Mouse (Mus musculus) inflammation-experienced regulatory T-cells, adult 6 months (primary cell): Measurements from ENCODE around the gene 6030468B19Rik. TPM values are rescaled to one million over a fixed set of nuclear protein-coding genes. Genes with fewer than 3 reads are reported as not detected.
"Not testable (repeated sequence)": the region's sequence is repeated elsewhere in the genome, so short reads cannot be mapped to it uniquely, and the experiment has no call there.

Experiments
- ATAC-seq: one replicate; pipeline ENCODE4 v1.8.0; 2017
- polyA plus RNA-seq, 3 experiments: library from polyadenylated mRNA; unstranded; fragments of 100-300 nt; shearing (Covaris generic); gene quantifications; one replicate each; pipeline ENCODE4 v1.2.1; 2017

6030468B19Rik gene
- polyA plus RNA-seq, 3 experiments from 2014 or later, result 0.57 to 1.3 (median 1.3) TPM

DNA sequence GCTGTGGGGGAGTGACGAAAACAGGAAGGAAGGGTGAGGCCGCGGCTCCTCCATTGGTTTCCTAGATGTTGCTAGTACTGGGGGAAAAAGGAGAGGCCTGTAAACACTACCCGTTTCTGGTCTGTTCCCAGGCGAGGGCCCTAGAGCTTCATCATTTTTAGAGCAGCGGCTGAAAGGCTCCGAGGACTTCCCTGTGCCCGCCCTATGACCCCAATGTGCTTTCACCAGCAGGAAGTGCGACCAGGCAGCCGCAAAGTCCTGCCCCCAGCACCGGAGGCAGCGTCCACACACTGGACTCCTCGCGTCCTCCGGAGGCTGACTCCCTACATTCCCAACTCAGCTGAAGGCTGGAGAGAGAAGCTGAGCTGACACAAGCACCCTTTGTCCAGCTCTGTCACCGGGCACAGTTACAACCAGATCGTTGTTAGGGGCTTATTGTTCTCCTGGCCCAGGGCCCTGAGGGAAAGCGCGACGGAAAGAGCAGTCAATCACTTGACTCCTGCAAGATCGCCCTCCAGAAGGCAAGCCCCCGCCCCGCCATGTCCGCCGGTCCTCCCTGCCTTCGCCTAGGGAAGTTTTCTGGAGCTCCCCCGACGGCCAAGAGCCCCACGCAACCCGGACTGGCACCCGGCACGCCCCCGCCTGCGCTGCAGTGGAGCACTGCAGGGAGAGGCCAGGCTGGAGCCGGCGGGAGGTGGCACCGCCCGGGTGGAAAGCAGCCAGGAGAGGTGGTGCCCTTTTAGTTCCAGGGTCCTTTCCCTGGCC, 17.8 kb upstream of the 6030468B19Rik start:
- no peak for ATAC-seq

DNA sequence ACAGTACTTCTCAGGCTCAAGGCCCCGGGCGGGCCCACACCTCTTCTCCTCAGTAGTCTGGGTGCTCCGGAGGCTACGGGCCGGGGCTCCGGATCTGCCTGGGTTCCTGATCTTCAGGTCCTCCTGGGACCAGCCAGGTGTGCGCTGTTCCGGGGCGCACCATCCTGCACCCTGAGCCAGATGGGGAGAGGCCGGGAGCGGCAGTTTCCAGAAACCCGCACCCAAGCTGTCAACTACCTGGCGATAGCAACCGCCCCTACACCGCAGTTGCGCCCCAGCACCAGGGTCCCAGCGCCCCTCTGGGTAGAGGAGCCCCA, 17.3 kb upstream of the 6030468B19Rik start:
- ATAC-seq, result no peak

DNA sequence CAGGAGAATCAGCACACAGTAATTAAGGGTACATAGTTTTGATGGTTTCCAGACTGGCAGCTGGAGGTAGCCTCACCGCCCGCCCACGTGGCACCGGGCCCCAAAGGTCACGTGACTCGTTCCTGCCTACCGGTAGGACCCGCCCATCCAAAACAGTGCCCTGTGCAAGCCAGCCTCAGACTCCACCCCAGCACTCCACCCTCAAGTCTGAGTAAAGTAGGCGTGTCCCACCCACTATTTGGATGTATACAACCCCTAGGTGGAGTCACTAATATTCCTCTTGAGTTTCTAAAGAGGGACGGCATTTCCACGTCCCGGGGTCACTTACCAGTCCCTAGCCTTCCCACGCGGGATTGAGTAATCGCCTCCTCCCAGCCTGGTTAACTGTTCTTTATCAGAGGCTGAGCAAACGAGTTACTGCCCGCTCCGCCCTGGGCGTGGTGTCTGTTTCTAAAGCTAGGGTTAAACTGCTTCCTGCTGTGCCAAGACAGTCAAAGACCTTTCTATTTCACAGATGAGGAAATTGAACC, 16.8 kb upstream of the 6030468B19Rik start:
- peak; percentile 71 for ATAC-seq

DNA sequence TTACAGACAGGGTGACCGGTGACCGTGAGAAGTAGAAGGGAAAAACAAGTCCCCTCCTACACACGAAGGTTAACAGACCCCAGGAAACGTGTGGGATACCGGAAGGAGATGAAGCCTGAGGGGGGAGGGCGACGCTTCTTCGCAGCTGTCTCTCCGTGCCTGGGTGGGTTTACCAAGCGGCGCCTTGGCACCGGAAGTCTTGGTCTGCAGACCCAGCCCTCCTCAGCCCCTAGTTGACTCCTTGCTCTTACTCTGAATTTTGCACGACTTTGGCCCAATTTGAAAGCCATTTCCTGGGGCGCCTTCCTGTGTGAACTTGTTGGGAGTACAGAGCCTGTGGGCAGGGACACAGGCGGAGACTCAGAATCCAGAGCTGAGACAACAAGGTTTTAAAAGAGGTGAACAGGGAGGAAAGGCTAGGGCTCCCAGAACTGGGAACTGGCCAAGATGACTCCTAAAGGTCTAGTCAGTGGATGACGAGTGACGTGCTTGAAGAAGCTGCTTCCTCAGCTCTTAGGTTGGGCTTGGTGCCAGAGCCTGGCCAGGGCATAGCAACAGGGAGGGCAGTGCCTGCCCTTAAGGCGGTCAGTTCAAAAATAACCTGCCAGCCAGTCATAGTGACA, 16.1 kb upstream of the 6030468B19Rik start:
- peak; percentile 22 for ATAC-seq

DNA sequence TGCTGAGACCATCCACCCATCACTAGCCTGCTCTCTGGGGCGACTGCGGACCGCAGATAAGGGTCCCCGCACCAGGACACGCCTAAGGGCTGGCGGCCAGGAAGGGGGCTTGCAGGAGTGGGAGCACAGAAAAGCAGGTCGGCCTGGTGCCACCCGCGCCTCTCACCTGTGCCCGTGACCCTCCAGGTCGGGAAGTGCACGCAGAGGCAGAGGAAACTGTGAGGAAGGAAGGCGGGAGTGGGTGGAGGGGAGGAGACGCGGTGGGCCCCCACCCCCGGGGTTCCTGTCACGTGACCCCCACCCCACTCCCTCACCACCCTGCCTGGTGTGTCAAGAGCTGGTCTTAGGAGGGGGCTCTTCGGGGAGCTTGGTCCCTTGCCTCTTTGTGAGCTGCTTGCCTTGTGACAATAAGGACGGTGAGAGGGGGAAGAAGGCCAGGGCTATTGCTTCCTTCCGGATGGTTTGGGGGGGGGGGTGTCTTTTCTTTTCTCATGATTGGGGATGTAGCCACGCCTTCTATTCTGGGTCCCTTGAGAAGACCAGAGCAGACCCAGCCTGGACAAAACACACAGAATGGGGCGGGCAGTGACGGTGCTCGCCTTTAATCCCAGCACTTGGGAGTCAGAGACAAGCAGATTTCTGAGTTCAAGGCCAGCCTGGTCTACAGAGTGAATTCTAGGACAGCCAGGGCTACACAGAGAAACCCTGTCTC, 15.3 kb upstream of the 6030468B19Rik start, which contains the start of the genes Tmc8 and Tmc6:
Gene Tmc8 (plus strand): TSS at position 84 of the 712 bp plus-strand sequence.
Gene Tmc6 (minus strand): TSS at position 206 of the 712 bp plus-strand sequence.
- peak; percentile 17 for ATAC-seq

DNA sequence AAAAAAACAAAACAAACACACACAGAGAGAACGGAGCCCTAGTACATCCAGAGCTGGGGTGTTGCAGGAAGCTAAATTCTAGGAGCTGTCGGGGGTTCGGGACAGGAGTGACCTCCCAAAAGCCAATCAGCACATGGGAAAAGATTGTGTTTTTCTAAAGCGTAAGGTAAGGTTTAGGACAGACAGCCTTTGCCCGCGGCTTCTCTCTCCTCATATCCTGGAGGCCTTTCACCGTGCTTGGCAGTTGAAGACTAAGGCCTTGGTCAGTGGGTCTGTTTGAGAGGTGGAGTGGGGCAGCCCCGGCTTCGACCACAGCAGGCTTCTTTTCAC, 14.8 kb upstream of the 6030468B19Rik start:
- ATAC-seq, result no peak

DNA sequence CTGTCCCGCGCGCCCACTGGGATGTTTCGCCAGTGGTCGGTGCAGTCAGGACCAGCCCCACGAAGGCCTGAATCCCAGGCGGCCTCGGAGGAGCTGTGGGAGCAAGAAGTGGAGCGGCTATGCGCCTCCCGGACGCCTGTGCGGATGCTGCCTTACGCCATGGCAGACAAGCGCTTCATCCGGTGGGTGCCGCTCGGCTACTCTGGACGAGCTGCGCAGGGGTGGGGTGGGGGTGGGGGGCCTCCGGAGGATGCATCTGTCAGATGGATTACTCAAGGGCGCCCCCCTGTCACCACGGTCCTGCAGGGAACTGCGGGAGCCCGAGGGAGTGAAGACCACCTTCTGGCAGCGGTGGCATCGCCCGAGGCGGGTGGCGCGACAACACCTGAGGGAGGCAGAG, 14.4 kb upstream of the 6030468B19Rik start:
- no peak for ATAC-seq

DNA sequence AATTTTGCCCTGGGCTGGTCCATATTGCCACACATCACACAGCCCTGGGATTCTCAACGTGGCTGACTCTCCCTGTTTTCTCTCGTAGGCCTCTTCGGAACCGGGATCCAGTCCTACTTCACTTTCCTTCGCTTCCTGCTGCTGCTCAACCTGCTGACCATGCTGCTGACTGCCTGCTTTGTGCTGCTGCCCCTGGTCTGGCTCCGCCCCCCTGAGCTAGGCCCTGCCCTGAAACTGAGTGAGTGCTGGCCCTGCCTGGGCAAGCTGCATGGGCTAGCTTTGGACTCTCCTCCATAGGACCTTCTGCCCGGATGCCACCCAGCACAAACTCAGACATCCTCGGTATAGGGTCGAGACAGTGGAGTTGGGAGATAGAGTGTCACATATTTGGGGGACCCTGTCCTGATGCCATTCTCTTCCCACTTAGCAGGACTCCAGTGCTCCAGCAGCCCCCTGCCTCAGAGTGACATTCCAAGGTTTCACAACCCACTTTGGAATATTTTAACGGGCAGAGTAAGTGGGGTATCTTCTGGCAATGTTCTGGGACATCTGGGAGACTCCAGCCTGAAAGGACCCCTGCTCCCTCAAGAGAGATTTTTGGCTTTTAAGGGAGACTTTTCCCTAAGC, 13.7 kb upstream of the 6030468B19Rik start:
- no peak for ATAC-seq

DNA sequence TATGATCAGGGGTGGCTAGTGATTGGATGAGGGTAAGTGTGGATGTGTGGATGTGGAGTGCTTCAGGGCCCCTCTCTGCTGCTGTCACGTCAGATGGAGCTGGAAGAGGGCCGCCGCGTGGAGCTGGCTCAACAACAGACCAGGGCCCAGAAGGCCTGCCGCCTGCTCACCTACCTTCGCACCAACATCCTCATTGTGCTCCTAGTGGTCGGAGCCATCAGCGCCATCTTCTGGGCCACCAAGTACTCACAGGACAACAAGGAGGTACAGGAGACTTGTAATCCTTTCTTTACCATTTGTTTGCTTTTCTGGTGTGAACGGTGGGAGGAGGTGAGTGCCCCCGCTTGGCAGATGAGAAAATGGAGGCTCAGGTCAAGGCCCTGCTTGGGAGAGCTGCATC, 11.2 kb upstream of the 6030468B19Rik start:
- ATAC-seq, result peak; percentile 41

DNA sequence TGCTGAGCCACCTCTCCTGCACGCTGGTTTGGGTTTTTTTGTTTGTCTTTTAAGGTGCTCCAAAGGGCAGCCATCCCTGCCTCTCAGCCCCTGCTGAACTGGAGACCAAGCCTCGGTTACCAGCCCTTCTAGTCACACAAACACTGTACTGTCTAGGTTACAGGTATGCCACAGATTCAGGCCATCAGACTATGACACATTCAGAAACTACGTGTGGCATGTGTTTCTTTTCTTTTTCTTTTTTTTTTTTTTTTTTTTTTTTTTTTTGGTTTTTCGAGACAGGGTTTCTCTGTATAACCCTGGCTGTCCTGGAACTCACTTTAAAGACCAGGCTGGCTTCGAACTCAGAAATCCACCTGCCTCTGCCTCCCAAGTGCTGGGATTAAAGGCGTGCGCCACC, 9.0 kb upstream of the 6030468B19Rik start:
- ATAC-seq, result not testable (repeated sequence)

DNA sequence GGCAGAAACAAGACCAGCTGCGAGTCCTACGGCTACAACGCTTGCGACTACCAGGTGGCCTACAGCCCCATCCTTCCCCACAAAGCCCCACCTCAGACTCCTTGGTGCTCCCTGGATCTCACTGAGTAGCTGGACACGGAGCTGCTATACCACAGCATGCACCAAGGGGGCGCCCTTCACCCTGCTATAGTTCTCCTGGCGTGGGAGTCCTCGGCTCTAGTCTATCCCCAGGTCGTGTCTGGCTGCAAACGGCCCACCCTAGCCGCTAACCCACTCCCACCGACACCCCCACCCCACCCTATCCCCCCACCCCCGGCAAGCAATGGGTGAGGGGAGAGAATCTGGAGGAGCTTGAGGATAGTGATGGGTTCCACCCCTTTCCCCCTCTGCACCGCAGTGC, 7.2 kb upstream of the 6030468B19Rik start:
- no peak for ATAC-seq

DNA sequence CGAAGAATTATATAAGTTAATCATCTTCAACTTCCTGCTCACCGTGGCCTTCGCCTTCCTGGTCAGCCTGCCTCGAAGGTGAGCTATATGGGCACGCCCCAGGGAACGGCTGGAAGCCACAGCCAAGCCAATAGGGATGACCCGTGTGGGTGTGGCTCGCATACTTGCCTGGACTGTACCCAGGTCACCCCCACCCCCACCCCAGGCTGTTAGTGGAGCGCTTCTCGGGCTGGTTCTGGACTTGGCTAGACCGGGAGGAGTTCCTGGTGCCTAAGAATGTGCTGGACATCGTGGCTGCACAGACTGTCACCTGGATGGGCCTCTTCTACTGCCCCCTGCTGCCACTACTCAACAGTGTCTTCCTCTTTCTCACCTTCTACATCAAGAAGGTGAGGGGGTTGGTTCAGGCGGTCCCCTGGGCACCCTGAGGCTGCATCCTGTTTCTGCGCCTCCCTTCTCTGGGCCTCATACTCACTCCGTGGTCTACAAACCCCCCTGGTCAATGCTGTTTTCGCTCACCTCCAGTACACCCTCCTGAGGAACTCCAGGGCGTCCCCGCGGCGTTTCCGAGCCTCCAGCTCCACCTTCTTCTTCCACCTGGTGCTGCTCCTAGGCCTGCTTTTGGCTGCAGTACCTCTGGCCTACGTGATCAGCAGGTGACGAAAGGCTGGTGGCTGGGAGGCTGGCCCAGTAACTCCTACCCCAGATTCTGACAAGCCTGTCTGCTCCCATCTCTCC, 6.6 kb upstream of the 6030468B19Rik start:
- ATAC-seq, result no peak

DNA sequence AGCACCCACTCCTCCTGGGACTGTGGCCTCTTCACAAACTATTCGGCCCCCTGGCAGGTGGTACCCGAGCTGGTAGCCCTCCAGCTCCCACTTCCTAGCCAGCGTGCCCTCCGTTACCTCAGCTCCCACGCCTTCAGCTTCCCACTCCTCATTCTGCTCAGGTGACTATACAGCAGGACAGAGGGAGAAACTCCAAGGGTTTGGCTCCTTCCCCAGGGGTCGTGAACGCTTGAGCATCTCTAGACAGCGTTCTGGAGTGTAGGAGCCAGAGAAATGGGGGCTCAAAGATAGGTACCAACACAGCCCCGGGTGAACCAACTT, 6.1 kb upstream of the 6030468B19Rik start:
- ATAC-seq, result no peak

DNA sequence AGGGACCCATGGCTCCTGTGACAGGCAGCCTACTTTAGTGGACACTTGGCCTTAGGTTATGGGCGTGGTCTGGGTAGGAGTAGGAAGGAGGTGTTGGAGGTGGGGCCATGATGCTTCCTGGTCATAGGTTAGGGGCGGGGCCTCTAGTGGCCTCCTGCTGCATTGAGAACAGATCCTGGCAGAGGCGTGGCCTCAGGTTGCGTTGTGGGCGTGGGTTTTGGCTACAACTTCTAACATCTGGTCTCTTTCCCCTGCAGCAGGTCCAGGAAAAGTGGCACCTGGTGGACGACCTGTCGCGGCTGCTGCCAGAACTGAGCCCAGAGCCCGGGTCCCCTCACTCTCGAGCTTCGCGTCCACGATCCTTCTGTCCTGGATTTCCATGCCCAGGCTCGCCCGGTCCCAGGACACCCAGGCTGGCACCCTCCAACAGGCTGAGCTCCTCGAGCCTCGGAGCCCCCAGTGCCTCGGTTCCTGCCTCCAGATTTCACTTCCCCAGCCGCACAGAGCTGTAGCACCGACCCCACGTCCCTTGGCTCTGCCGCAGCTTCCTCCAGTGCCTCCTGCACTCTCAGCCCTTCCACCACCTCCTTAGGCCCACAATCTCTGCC, 5.1 kb upstream of the 6030468B19Rik start:
- ATAC-seq, result no peak

DNA sequence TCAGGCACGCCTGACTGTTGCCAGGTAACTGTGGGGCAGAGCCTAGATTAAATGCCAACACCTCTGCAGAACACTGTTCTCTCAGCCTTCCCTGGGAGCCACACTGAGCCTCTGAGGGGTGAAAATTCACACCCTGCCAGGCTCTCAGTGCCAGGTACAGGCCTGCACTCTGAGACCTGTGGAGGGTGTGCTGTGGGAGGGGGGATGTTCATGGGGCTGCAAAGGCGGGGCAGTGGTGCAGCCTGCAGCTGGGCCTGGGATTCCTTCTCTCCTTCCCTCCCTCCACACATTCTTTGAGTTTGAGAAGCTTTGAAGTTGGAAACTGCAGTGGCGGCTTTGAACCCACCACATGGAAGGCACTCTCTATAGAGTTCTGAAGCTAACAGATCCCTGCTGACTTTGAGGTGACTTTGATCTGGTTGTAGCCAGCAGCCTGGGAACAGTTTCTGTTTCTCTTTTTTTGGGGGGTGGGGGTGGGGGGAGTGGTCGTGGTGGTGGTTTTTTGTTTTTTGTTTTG, 3.4 kb upstream of the 6030468B19Rik start:
- ATAC-seq, result no peak

DNA sequence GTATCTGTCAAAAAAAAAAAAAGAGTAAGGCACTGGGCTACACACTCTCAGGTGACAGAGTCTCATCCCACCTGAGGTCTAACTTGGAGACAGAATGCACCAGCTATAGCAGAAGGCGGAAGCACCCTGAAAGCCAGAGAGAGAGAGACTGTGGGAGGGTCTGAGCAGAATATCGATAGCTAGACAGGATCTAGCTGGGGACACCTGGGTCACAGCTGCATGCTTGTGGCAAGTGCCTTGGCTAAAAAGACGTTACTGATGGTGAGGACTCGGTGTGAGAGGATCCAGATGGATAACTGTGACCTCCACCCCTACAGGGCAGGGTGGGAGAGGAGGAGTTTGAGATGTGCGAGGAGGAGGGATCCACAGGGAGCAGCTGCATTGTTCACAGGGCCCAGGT, 506 bp upstream of the 6030468B19Rik start:
- no peak for ATAC-seq

DNA sequence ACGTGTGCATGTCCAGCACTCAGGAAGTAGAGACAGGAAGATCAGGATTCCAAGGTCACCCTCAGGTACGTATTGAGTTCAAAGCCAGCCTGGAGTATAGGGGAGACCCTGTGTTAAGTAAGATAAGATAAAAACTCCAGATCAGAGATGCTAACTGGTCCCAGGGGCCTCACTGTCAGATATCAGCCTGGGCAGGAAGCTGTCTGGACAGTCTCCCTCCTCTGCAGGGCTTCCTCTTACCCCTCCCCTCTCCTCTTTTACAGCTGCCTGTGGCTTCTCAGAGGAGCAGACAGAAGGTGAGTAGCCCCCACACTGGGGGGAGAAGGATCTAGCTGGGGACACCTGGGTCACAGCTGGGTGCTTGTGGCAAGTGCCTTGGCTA, 691 bp downstream of the 6030468B19Rik start:
- peak; percentile 68 for ATAC-seq

DNA sequence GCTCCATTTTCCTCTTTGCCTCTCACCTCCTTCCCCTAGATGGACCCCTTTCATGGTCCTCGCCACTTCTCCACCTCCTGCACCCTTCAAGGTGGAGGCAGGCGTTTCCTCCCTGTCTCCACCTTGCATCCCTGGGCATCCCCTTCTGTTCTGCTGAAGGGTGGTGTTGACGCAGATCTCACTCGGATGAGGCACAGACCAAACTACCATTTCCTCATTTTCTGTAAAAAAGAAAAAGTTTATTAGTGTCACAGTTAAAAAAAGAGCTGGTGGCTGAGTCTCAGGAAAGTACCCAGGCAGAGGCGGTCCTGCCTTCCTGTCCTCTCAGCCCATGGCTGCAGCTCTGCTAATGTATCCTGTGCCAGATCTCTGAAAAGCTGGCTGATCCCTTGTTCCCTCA, 1.7 kb downstream of the 6030468B19Rik start:
- ATAC-seq, result peak; percentile 75

DNA sequence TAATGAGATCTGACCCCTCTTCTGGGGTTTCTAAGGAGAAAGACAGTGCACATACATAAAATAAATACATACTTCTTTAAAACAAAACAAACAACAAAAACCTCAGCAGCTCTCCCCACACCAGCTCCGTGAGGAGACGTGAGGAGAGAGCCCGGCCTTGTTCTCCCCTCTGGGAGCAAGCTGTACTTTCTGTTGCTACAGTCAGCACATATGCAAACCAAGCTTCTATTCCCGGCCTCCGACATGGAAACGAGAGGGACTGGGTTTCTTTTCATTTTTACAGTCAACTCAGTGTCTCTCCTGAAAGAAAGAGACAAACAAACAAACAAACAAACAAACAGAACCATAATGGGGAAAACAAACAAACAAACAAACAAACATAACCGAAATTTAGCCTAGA, 2.6 kb downstream of the 6030468B19Rik start:
- ATAC-seq, result no peak

DNA sequence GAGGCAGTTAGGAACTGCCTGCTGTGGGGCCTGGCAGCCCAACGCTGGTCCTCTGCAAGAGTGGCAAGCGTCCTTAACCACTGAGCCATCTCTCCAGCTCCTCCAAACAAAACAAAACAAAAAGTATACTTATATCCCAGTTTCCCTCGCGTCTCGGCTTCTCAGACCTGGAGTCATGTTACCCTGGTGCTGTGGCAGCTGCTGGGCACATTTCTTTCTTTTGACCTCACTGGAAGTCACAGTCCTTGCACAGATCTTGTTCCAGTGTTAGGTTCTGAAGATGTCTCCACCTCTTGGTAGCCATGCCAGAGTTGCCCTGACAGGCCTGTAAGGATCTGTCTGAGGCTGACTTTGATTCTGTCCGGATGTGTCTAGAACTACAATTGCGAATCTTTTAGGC, 4.2 kb downstream of the 6030468B19Rik start:
- ATAC-seq, result no peak

DNA sequence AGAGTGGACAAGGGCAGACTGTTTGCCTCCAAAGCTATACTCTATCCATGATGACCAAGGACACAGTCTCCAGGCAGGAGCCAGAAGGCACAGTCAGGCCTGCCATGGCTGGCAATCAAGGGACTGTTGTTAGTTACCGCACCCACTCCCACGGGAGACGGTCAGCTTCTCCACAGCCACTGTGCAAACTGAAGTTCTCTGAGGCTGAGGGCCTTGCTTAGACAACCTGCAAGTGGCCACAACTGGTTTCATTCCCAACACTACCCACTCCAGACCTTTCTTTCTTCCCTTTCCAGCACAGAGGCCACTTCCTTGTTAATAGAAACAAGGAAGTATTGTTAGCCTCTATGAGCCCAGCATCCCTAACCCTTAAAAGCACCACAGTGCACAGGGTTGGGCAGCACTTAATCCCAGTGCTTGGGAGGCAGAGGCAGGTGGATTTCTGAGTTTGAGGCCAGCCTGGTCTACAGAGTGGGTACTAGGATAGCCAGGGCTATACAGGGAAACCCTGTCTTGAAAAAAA, 5.8 kb downstream of the 6030468B19Rik start:
- ATAC-seq, result no peak

DNA sequence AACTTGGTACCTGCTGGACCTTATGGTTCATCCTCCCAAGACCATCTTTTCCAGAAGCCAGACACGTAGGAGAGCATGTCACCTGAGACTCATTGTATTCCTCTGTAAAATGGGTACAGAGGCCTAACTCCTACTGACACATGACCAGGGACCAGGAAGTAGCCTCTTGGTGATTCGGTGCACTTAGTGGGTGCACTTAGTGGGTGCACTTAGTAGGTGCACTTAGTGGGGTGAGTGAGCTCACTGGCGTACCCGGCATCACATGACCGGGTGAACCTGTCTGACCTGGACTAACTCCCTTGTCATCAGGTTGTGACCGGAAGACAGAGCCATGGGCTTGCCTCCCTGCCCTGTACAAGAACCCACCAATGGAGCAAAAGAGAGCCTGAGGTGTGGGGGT, 9.3 kb downstream of the 6030468B19Rik start:
- no peak for ATAC-seq
